Mouse (Mus musculus) layer of hippocampus, postnatal 10 days (tissue): ENCODE results near the gene Ccdc40. TPM values are rescaled to one million over a fixed set of nuclear protein-coding genes. Genes with fewer than 3 reads are reported as not detected.
A peak's percentile ranks its signal among the peaks of the same experiment; 100 is the strongest.

ENCODE experiments used
- DNase-seq, 2 experiments: peaks; one replicate each; pipeline ENCODE4 v3.0.0; 2021; ENCODE audit warnings: low spot score in 2 of 2
- total RNA-seq, 2 experiments: library from RNA; stranded (reverse); gene quantifications; 2 replicates each; pipeline ENCODE4 v1.2.3; 2021

Ccdc40 gene
- total RNA-seq, 2 experiments from 2014 or later: 4.8 to 5.2 TPM

GRCm38 (mm10) chr11:119207986-119208385 is 20.4 kb upstream of the Ccdc40 start:
- DNase-seq: no peak

GRCm38 (mm10) chr11:119208870-119209370 is 19.5 kb upstream of the Ccdc40 start:
- no peak for DNase-seq

- peak; percentile 71 to 76 for DNase-seq
These were observed 18.9 kb upstream of the Ccdc40 start for GRCm38 (mm10) chr11:119209371-119210025.

GRCm38 (mm10) chr11:119210321-119211100 is 17.9 kb upstream of the Ccdc40 start:
- DNase-seq: peak; percentile 79 to 86

- no peak for DNase-seq
These were observed 16.6 kb upstream of the Ccdc40 start for GRCm38 (mm10) chr11:119211604-119212309.

GRCm38 (mm10) chr11:119213166-119213885 is 15.0 kb upstream of the Ccdc40 start:
- DNase-seq: no peak

- DNase-seq: no peak
These were observed 13.1 kb upstream of the Ccdc40 start for GRCm38 (mm10) chr11:119215038-119215904.

- DNase-seq: no peak
These were observed 12.4 kb upstream of the Ccdc40 start for GRCm38 (mm10) chr11:119215905-119216507.

- no peak for DNase-seq
These were observed 10.5 kb upstream of the Ccdc40 start for GRCm38 (mm10) chr11:119217861-119218260.

- DNase-seq: peak; percentile 86 to 87
These were observed 8.4 kb upstream of the Ccdc40 start for GRCm38 (mm10) chr11:119219816-119220465.

GRCm38 (mm10) chr11:119221812-119222510 is 6.4 kb upstream of the Ccdc40 start:
- DNase-seq: no peak

- peak in 1 of 2 experiments; percentile 54 for DNase-seq
These were observed 5.1 kb upstream of the Ccdc40 start for GRCm38 (mm10) chr11:119223124-119223890.

GRCm38 (mm10) chr11:119224926-119225325 is 3.4 kb upstream of the Ccdc40 start:
- no peak for DNase-seq

- DNase-seq: no peak
These were observed 2.7 kb upstream of the Ccdc40 start for GRCm38 (mm10) chr11:119225634-119226033.

- DNase-seq: no peak
These were observed 781 bp upstream of the Ccdc40 start for GRCm38 (mm10) chr11:119227591-119227990.

GRCm38 (mm10) chr11:119228846-119229626 is 664 bp downstream of the Ccdc40 start:
- DNase-seq: peak; percentile 67 to 73

GRCm38 (mm10) chr11:119234770-119235169 is 6.4 kb downstream of the Ccdc40 start:
- DNase-seq: no peak
